Mouse (Mus musculus): ENCODE measurements around the gene Bud13.

The Bud13 gene

DNA sequence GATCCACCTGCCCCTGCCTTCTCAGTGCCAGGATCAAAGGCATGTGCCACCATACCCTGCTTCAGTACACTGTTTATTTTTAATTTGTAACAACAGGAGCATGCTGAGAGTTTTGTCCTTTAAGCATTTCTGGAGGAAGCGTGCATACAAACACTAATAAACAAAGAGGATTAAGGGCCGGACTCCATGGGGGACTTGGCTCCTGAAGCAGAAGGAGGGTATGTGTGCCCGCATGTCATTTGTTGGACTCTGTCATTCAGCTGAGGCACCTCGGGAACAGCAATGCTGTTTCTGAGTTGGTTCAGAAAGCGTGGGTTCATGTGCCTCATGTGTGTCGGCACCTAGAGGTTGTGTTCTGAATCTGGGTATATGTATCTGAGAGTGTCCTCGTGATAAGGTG lies 54.5 kb downstream of the Bud13 start:
- DNase-seq (ENCODE audit: low read depth, low spot score) = no peak

DNA sequence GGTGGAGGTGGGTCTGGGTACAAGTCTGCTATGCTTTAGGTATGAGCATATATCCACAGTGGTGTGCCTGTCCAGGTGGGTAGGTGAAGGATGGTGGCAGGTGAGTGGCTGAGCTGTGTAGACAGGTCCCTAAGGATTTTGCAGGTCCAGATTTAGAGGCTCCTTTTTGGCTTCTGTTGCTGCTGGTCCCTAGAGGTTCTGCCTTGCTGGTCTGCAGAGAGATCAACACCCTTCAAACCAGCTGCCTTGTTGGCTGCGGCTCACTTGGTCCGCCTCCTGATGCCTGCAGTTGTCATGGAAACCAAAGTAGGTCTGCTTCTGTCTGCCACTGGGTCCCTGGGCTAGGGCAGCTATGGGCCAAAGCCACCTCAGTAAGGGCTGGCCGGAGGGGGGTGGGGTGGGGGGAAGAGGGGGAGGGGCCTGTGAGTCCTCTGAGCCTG lies 55.1 kb downstream of the Bud13 start:
- DNase-seq (ENCODE audit: low read depth, low spot score) = no peak

DNA sequence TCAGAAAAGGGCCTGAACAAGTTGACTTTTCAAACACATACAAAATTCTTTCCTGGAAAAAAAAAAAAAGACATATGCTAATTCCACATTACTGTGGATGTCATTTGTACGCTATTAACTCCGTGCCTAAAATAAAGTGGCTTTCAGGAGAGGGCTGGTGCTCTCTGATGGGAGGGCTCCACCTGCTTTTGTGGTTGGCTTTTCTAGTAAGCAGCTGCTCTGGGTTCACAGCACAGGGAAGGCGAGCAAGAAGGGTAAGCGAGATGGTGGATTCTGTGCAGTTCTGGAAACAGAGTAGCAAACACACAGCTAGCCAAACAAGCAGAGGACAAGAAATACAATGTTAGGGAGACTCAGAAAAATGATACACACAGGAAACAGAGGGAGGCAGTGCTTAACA lies 55.6 kb downstream of the Bud13 start:
- DNase-seq (ENCODE audit: low read depth, low spot score) = no peak

DNA sequence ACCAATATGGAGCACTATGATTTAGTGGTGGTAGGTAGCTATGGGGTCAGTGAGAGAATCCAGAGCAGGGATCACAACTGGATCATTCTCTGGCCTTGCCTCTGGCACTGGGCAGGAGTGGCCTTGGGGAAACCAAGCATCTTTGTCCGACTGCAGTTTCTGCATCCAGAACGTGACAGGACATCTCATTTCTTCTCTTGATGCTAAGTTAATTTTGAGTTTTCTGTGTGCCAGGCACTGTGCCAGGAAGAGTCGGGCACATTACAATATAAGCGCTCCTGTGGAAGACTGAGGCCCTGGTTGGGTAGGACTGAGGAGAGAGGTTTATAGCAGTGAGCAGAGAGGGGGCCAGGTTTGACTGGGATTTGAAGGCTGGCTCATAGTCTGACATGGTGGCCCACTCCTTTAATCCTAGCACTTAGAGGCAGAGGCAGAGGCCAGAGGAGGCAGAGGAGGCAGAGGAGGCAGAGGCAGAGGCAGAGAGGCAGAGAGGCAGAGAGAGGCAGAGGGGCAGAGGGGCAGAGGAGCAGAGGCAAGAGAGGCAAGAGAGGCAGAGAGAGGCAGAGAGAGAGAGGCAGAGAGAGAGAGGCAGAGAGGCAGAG lies 56.3 kb downstream of the Bud13 start:
- no peak for DNase-seq (ENCODE audit: low read depth, low spot score)

DNA sequence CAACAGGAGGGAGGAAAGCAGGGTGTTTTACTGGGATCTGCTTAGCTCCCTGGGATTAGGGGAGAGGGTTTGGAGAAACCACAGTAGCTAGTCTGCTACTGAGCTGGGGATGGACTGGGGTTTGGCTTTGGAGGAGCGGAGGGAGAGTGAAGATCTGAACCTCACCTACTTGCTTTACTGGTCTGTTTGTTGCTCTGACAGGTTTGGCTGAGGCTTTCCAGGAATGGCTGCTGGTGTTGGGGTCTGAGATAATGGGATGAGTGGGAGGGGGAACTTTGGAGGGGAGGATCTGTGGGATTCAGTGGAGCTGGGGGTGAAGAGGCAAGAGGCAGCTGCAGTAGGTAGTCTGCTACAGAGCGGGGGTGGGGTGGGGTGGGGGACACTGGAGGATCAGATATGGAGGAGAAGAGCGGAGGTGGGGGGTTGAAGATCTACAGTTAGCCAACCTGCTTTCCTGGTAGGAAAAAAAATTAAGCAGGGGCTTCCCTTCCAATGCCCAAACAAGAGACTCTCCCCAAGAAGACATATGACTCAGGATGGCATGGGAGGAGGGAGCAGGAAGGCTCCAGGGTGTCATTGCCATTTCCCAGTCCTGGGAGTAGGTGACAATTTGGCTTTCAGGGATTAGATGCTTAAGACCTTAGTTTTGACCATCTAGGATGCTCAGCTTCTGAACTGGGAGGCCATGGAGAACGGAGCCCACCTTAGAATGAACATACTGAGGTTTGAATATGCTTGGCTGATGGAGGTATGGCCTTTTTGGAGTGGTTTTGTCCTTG lies 63.3 kb downstream of the Bud13 start:
- no peak for DNase-seq (ENCODE audit: low read depth, low spot score)
